Mouse (Mus musculus) liver, postnatal 0 days (tissue): ENCODE data around the gene Bcl11b. TPM values are rescaled to one million over a fixed set of nuclear protein-coding genes. Genes with fewer than 3 reads are reported as not detected.

Source experiments
- ATAC-seq: fragments of 200-750 bp; cut with Nextera tagmentation; 2 replicates; pipeline ENCODE4 v1.8.0; 2017; ENCODE audit warnings: mild to moderate bottlenecking, moderate library complexity
- DNase-seq: peaks from one replicate; pipeline ENCODE4 v3.0.0-alpha.2; 2016
- H3K27ac ChIP-seq: fragments of 300-500 bp; sonication (generic); 2 replicates; pipeline ENCODE4 v1.5.1; 2014; ENCODE audit warnings: antibody characterized with exemption, moderate library complexity, mild to moderate bottlenecking, low read depth
- H3K27me3 ChIP-seq: fragments of 300-500 bp; sonication (generic); 2 replicates; pipeline ENCODE4 v1.6.1; 2014; ENCODE audit warnings: low read length, control low read depth, mixed read lengths; ENCODE audit not compliant: insufficient read depth
- H3K36me3 ChIP-seq: fragments of 300-500 bp; sonication (generic); replicated peaks from 2 replicates; pipeline ENCODE4 v1.6.1; 2014; ENCODE audit warnings: mild to moderate bottlenecking, control low read depth, low read length, moderate library complexity, mixed read lengths; ENCODE audit not compliant: insufficient read depth
- H3K4me1 ChIP-seq: fragments of 300-500 bp; sonication (generic); 2 replicates; pipeline ENCODE4 v1.6.1; 2014; ENCODE audit warnings: antibody characterized with exemption, mild to moderate bottlenecking, control low read depth; ENCODE audit not compliant: insufficient read depth
- H3K4me2 ChIP-seq: fragments of 300-500 bp; sonication (generic); 2 replicates; pipeline ENCODE4 v1.6.1; 2014; ENCODE audit warnings: low read depth, mild to moderate bottlenecking, low read length, moderate library complexity, mixed read lengths
- H3K4me3 ChIP-seq: fragments of 300-500 bp; sonication (generic); 2 replicates; pipeline ENCODE4 v1.5.1; 2014; ENCODE audit warnings: low read depth, low read length
- H3K9ac ChIP-seq: fragments of 300-500 bp; sonication (generic); replicated peaks from 2 replicates; pipeline ENCODE4 v1.6.1; 2014; ENCODE audit warnings: mild to moderate bottlenecking, moderate library complexity
- H3K9me3 ChIP-seq: fragments of 300-500 bp; sonication (generic); 2 replicates; pipeline ENCODE4 v1.6.1; 2016; ENCODE audit warnings: mild to moderate bottlenecking, control low read depth, low read length, mixed read lengths
- CTCF ChIP-seq: sonication (generic); IDR thresholded peaks from 2 replicates; pipeline ENCODE4 v1.5.1; 2016; ENCODE audit warnings: antibody characterized with exemption, low read depth
- EP300 ChIP-seq: IDR thresholded peaks from 2 replicates; pipeline ENCODE4 v1.6.1; 2016; ENCODE audit warnings: antibody characterized with exemption, low read depth, mild to moderate bottlenecking
- WGBS: fragments of 180-500 bp; shearing (Covaris S2); extraction: QIAGEN DNeasy Blood & Tissue Kit; methylation state at CpG from one replicate; pipeline ENCODE4 v1.1.7; 2014; ENCODE audit not compliant: insufficient replicate concordance; 5-methylcytosine and 5-hydroxymethylcytosine counted together
- polyA plus RNA-seq: library from polyadenylated mRNA; unstranded; fragments of >200 nt; fragmentation: Nextera tagmentation; extraction: Ambion mirVana; gene quantifications from 2 replicates; pipeline ENCODE4 v1.2.1, GENCODE M21; 2015

The Bcl11b gene
- polyA plus RNA-seq, 1 experiment from 2014 or later: not detected

- H3K9ac ChIP-seq: no peak overlapping the region
- no peak overlapping the region for H3K4me3 ChIP-seq
- ATAC-seq (no peak), DNase-seq (no peak)
- no peaks in the 10 kb centered on the region for H3K36me3 ChIP-seq
- no peaks in the 10 kb centered on the region for H3K27me3 ChIP-seq
- H3K4me2 ChIP-seq: no peak overlapping the region
- no peaks in the 10 kb centered on the region for H3K9me3 ChIP-seq
- no peaks in the 10 kb centered on the region for H3K4me1 ChIP-seq
- H3K27ac ChIP-seq: no peak overlapping the region
- 86% methylated on average over 10 of the region's 10 CpGs for WGBS
- no peak for TF ChIP-seq EP300
- TF ChIP-seq CTCF: no peak
These were observed 113.6 kb downstream of the Bcl11b start for GRCm38 (mm10) chr12:107889841-107890240.

- no peak for TF ChIP-seq EP300
- TF ChIP-seq CTCF: no peak
- Histone ChIP-seq H3K27ac (no peak overlapping the region), H3K4me1 (no peaks in the 10 kb centered on the region), H3K9me3 (no peaks in the 10 kb centered on the region), H3K4me3 (no peak overlapping the region), H3K4me2 (no peak overlapping the region), H3K36me3 (no peaks in the 10 kb centered on the region), H3K9ac (no peak overlapping the region), H3K27me3 (no peaks in the 10 kb centered on the region)
- ATAC-seq: no peak
- no peak for DNase-seq
- WGBS: 40% methylated on average over 5 of the region's 5 CpGs
These were observed 114.8 kb downstream of the Bcl11b start for GRCm38 (mm10) chr12:107888646-107889045.

GRCm38 (mm10) chr12:107888049-107888448 is 115.4 kb downstream of the Bcl11b start:
- Histone ChIP-seq H3K27ac (no peak overlapping the region), H3K27me3 (no peaks in the 10 kb centered on the region), H3K9me3 (no peaks in the 10 kb centered on the region), H3K4me1 (no peaks in the 10 kb centered on the region), H3K4me2 (no peak overlapping the region), H3K9ac (no peak overlapping the region), H3K4me3 (no peak overlapping the region), H3K36me3 (no peaks in the 10 kb centered on the region)
- 68% methylated on average over 5 of the region's 5 CpGs for WGBS
- TF ChIP-seq CTCF (no peak), EP300 (no peak)
- no peak for ATAC-seq
- DNase-seq: no peak

GRCm38 (mm10) chr12:107887621-107888020 is 115.8 kb downstream of the Bcl11b start:
- Histone ChIP-seq H3K9ac (no peak overlapping the region), H3K4me1 (no peaks in the 10 kb centered on the region), H3K9me3 (no peaks in the 10 kb centered on the region), H3K27me3 (no peaks in the 10 kb centered on the region), H3K36me3 (no peaks in the 10 kb centered on the region), H3K4me3 (no peak overlapping the region), H3K4me2 (no peak overlapping the region), H3K27ac (no peak overlapping the region)
- 55% methylated on average over 6 of the region's 6 CpGs for WGBS
- DNase-seq (no peak), ATAC-seq (no peak)
- TF ChIP-seq EP300 (no peak), CTCF (no peak)

- Histone ChIP-seq H3K9ac (no peak overlapping the region), H3K4me2 (no peak overlapping the region), H3K9me3 (no peaks in the 10 kb centered on the region), H3K36me3 (no peaks in the 10 kb centered on the region), H3K4me1 (no peaks in the 10 kb centered on the region), H3K27me3 (no peaks in the 10 kb centered on the region), H3K27ac (no peak overlapping the region), H3K4me3 (no peak overlapping the region)
- no peak for TF ChIP-seq EP300
- TF ChIP-seq CTCF: no peak
- WGBS: 44% methylated on average over 6 of the region's 6 CpGs
- DNase-seq: no peak
- ATAC-seq: no peak
These were observed 118.9 kb downstream of the Bcl11b start for GRCm38 (mm10) chr12:107884330-107885065.

GRCm38 (mm10) chr12:107881726-107882125 is 121.7 kb downstream of the Bcl11b start:
- Histone ChIP-seq H3K4me3 (no peak overlapping the region), H3K36me3 (no peaks in the 10 kb centered on the region), H3K9ac (no peak overlapping the region), H3K27ac (no peak overlapping the region), H3K27me3 (no peaks in the 10 kb centered on the region), H3K4me2 (no peak overlapping the region), H3K9me3 (no peaks in the 10 kb centered on the region), H3K4me1 (no peaks in the 10 kb centered on the region)
- 78% methylated on average over 9 of the region's 9 CpGs for WGBS
- TF ChIP-seq CTCF (no peak), EP300 (no peak)
- DNase-seq (no peak), ATAC-seq (no peak)

- H3K4me3 ChIP-seq: no peak overlapping the region
- 86% methylated on average over 13 of the region's 13 CpGs for WGBS
- H3K4me2 ChIP-seq: no peak overlapping the region
- no peak for ATAC-seq
- H3K9me3 ChIP-seq: no peaks in the 10 kb centered on the region
- TF ChIP-seq EP300 (no peak), CTCF (no peak)
- no peaks in the 10 kb centered on the region for H3K4me1 ChIP-seq
- H3K36me3 ChIP-seq: no peaks in the 10 kb centered on the region
- no peak overlapping the region for H3K9ac ChIP-seq
- no peak for DNase-seq
- no peak overlapping the region for H3K27ac ChIP-seq
- no peaks in the 10 kb centered on the region for H3K27me3 ChIP-seq
These were observed 122.7 kb downstream of the Bcl11b start for GRCm38 (mm10) chr12:107880748-107881147.
